Mouse (Mus musculus) retina, embryonic 14.5 days (tissue): ENCODE results near the gene Fan1.

ENCODE experiments used
- DNase-seq: peaks from one replicate; pipeline ENCODE4 v3.0.0-alpha.2; 2015; ENCODE audit warnings: low spot score

Fan1 gene

DNA sequence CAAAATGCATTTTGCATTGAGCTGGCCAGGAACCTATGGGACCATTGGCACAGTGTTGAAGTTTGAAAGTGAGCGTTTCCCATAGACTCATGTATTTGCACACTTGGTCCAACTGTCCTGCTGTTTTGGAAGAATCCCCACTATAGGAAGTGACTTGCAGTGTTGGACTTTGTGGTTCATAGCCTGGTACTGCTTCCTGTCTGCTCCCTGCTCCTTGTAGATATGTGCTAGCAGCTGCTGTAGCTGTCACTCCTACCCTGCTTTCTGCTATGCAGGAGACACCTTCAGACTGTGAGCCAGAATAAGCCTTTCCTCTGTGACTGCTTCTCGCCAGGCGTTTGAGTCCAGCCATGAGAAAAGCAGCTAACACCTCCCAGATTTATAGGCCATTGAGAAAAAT lies 42.6 kb downstream of the Fan1 start:
- no peak for DNase-seq

DNA sequence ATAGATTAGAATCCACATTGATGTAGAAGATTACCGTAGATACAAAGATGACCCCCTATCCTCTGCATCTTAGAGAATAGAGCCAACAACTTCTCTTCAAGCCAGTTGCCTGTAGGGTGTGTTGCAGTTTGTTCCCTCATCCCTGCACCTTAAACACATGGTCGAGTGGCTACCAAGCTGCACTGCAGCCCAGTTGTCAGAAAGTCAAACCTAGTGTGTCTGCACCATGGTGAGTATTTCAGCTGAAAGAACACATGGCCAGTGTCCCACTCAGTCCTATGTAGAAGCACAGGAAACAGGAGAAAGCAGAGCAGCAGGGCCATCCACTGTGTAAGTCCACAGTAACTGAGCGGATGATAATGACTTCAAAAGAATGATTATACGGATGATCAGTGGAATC lies 46.4 kb downstream of the Fan1 start:
- no peak for DNase-seq

DNA sequence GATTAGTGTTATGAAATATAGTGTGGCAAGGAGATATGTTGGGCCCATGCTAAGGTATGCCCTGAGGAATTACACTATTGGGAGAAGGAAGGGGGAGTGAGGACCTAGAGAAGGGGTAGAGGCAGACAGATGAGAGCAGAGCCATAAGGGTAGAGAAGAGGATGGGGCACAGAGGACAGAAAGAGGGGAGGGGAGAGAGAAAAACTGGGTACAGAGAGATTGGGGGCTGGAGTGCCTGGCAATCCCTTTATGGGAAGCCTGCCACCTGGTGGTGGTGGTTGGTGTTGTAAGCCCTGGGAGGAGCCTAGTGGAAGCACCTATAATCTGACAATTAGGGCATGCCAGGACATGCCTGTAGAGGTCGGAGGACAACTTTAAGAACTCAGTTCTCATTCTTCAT lies 47.0 kb downstream of the Fan1 start:
- DNase-seq: peak; percentile 90

DNA sequence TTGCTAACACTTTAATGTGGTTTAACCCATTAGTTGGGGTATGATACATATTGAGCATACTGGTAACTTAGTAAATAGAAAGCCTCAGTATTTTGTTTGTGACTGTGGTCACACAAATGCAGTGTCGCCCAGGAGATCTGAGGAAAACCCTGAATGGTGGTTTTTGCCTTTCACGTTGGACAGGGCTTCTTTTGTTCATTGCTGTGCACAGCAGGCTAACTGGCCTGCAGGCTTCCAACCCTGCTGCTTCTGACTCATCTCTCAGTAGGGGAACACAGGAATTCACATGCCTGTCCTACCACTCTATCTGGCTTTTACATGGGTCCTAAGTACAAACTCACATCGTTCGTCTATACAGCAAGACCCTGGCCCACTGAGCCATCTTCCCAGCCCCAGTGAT lies 52.2 kb downstream of the Fan1 start:
- no peak for DNase-seq

DNA sequence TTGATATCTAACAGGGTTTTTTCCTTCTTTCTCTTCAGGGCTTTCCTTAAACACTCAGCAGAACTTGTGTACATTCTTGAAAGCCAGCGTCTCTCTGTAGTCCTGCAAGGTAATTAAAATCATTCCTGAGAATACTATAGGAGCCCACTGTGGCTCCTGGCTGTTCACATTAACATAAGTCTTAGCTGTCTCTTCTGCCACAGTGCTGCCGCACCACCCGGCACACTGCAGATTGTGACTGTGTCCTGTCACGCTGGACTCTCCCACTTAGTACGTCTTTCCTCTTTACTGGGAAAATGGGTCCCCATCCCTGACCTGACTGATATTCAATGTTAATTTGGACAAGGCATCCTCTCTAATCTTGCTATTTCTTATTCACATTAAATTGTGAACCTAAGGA lies 52.8 kb downstream of the Fan1 start:
- no peak for DNase-seq

DNA sequence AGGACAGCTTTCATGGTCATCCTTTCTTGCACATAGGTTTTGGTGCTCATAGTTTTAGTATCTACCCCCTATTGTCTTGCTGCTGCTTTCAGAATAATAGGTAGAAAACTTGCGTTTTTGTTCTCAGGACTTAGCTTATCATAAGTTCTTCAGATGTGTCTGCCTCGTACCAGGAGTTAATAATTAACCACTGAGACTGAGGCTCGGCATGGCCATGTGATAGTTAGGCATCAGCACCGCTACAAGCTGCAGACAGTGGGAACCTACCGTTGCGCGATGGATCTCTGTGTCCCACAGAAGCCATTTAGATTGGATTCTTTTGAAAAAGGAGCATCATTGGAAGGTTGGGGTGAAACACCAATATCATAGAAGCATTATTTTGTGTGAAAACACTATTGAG lies 61.1 kb downstream of the Fan1 start:
- no peak for DNase-seq

DNA sequence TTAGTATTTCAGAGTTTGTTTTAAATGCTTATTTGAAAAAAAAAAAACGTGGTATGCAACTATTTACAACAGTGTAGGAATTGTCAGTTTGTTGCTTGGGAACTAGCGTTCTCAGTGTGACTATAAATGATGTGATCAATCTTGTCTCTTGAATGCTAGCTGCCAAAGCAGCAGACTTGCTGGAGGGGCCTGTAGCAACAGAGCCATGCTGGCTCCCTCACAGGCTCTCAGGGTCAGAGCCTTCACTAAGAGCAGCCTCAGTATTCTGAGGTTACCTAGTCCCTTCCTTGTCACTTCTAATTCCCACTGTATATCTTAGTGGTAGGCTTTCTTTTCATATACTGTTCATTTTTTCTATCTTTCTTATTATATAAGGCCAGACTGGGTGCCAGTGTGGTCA lies 63.1 kb downstream of the Fan1 start:
- DNase-seq: no peak

DNA sequence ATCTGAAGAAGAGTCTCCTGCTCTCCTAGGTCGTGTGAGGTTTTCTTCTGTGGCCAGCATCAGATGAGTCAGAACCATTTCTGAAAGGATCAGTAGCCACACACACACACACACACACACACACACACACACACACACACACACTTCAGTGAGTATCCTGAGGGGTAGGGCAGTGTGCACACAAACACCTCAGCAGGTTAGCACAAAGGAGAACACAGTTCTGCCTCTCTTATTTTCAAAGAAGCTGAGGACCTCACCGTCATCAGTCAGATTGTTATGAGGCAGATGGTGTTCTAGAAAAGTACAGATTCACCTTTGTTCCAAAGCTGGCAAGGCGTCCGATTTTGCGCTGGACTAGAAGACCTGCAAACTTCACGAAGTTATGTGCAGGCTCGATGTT lies 63.7 kb downstream of the Fan1 start:
- no peak for DNase-seq
